Mouse (Mus musculus) E14TG2a.4 (cell line): ENCODE data around the gene Trabd2b.

ENCODE experiments used
- CTCF ChIP-seq: conservative IDR thresholded peaks from 2 replicates; pipeline ENCODE4 v1.5.1; 2014; ENCODE audit warnings: low read length
- NANOG ChIP-seq: IDR thresholded peaks from 2 replicates; pipeline ENCODE4 v1.6.1; 2014; ENCODE audit warnings: borderline replicate concordance, low read length, mixed read lengths
- POU5F1 ChIP-seq: IDR thresholded peaks from 2 replicates; pipeline ENCODE4 v1.6.1; 2014; ENCODE audit warnings: low read length, borderline replicate concordance

DNA sequence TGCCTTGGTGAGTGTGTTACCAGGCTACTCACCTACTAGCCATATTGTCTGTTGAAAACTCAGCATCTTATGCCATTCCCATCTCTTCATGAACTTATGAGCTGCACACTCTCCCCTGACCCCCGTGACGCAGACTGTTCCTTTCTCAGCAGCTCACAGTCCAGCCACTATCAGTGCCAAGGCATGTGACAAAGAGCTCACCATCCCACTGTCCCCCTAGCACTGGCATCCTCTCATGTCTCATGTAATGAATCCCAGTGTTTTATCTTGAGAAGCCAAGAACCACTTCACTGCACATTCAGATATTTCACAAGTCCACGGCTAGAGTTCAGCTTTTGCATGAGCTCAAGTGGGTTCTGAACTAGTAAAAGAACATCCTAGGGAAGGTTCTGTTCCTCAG, 105.1 kb downstream of the Trabd2b start:
- no peak for TF ChIP-seq CTCF
- no peak for TF ChIP-seq NANOG
- no peak for TF ChIP-seq POU5F1
